Mouse (Mus musculus) embryonic facial prominence, embryonic 12.5 days (tissue): ENCODE measurements around the gene Plekhb2. TPM values are rescaled to one million over a fixed set of nuclear protein-coding genes. Genes with fewer than 3 reads are reported as not detected.

Experiments used
- ATAC-seq: fragments of 200-750 bp; cut with Nextera tagmentation; 2 replicates; pipeline ENCODE4 v1.8.0; 2017; ENCODE audit not compliant: insufficient number of reproducible peaks, insufficient read depth, low FRiP score, low TSS enrichment
- H3K27ac ChIP-seq: fragments of 300-500 bp; sonication (generic); 2 replicates; pipeline ENCODE4 v1.5.1; 2016; ENCODE audit warnings: mild to moderate bottlenecking
- H3K27me3 ChIP-seq: fragments of 300-500 bp; sonication (generic); 2 replicates; pipeline ENCODE4 v1.6.1; 2016; ENCODE audit warnings: mild to moderate bottlenecking, moderate library complexity
- H3K36me3 ChIP-seq: fragments of 300-500 bp; sonication (generic); 2 replicates; pipeline ENCODE4 v1.6.1; 2016; ENCODE audit warnings: mild to moderate bottlenecking
- H3K4me1 ChIP-seq: fragments of 300-500 bp; sonication (generic); 2 replicates; pipeline ENCODE4 v1.6.1; 2016
- H3K4me2 ChIP-seq: fragments of 300-500 bp; sonication (generic); replicated peaks from 2 replicates; pipeline ENCODE4 v1.6.1; 2016; ENCODE audit warnings: mild to moderate bottlenecking, moderate library complexity
- H3K4me3 ChIP-seq: fragments of 300-500 bp; sonication (generic); 2 replicates; pipeline ENCODE4 v1.5.1; 2016; ENCODE audit warnings: mild to moderate bottlenecking
- H3K9ac ChIP-seq: fragments of 300-500 bp; sonication (generic); 2 replicates; pipeline ENCODE4 v1.6.1; 2016; ENCODE audit warnings: mild to moderate bottlenecking, moderate library complexity
- H3K9me3 ChIP-seq: fragments of 300-500 bp; sonication (generic); 2 replicates; pipeline ENCODE4 v1.6.1; 2016; ENCODE audit warnings: mild to moderate bottlenecking, moderate library complexity
- WGBS: fragments of 180-500 bp; shearing (Covaris S2); methylation state at CpG from one replicate; pipeline ENCODE4 v1.1.7; 2016; 5-methylcytosine and 5-hydroxymethylcytosine counted together
- polyA plus RNA-seq: library from polyadenylated mRNA; unstranded; fragments of >200 nt; fragmentation: Nextera tagmentation; extraction: Ambion mirVana; gene quantifications from 2 replicates; pipeline ENCODE4 v1.2.1, GENCODE M21; 2016

The Plekhb2 gene
- polyA plus RNA-seq = 17.4 and 20.7 TPM in 2 replicates

DNA sequence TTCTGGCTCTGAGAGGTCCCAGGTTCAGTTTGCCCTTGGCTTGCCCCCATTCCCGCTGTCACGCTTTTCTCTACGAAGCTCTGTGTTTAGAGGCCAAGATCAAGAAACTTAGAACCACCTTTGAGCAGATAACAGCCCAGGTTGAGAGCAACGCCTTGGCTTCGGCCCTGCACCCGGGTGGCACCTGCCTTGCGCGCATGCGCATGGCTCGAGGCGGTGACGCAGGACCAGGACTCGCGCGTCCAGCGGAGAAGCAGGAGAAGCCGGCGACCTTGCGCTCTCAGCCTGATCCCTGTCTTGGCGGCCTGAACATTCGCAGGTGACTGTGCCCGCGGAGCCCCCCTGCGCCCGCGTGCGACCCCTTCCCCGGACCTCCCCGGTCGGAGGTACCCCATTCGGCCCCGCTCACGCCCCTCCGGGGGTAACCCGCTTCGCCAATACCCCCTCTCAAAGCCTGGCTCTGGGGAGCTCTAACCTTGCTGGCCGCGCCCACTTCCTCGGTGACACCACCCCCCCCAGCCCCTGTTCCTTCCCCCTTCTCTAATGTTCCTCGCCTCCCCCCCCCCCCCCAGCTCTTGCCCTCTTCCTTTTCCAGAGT, at the start of gene Plekhb2:
Plekhb2 (plus strand) TSS at position 232 of the 598 bp plus-strand sequence.
- peak within 1 kb of the TSS; percentile 63 for H3K4me3 ChIP-seq
- peaks cover 4% of the 10 kb centered on the region; the same call in 1 of the 2 replicates for H3K4me1 ChIP-seq
- H3K36me3 ChIP-seq = no peaks in the 10 kb centered on the region
- under 1% methylated on average over 39 of the region's 40 CpGs for WGBS
- no peaks in the 10 kb centered on the region for H3K27me3 ChIP-seq
- H3K27ac ChIP-seq = no peak within 1 kb of the TSS
- H3K9ac ChIP-seq = peak within 1 kb of the TSS; percentile 80
- peak; percentile 64; the same call in 1 of the 2 replicates for ATAC-seq
- no peaks in the 10 kb centered on the region for H3K9me3 ChIP-seq
- peak within 1 kb of the TSS; percentile 86 for H3K4me2 ChIP-seq

DNA sequence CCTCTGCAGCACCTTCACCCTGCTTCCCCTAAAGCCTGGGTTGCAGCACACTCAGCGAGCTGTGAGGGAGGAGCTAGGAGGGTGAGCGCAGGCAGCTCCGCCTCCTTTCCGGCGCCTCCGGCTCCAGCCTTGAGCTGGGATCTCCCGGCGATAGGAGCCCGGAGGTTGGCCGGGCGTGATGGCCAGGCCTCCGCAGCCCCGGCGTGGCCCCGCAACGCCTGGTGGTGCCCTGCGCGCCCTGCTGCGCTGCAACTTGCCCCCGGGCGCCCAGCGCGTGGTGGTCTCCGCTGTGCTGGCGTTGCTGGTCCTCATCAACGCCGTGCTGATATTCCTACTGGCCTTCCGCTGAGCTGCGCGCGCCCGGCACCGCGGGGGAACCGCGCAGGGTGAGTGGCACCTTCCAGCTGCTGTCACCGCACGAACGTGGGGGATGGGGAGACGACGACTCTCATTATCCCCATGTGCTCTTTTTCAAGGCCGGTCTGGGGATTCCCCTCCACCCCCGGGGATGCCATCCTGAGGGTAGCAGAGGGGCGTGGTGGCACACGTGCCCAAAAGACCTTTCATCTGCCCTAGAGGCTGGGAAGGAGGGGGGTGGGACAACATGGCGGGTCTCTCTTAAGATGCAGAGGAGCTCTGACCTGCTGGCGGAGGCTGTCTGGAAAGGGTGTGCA, 48.0 kb upstream of the Plekhb2 start:
- Histone ChIP-seq H3K36me3 (no peaks in the 10 kb centered on the region), H3K4me3 (peak overlapping the region; percentile 71), H3K4me1 (peaks cover 13% of the 10 kb centered on the region), H3K27ac (peak overlapping the region; percentile 50; the same call in 1 of the 2 replicates), H3K9ac (peak overlapping the region; percentile 74), H3K4me2 (peak overlapping the region; percentile 74), H3K27me3 (no peaks in the 10 kb centered on the region), H3K9me3 (no peaks in the 10 kb centered on the region)
- peak; percentile 82 for ATAC-seq
- under 1% methylated on average over 47 of the region's 47 CpGs for WGBS

DNA sequence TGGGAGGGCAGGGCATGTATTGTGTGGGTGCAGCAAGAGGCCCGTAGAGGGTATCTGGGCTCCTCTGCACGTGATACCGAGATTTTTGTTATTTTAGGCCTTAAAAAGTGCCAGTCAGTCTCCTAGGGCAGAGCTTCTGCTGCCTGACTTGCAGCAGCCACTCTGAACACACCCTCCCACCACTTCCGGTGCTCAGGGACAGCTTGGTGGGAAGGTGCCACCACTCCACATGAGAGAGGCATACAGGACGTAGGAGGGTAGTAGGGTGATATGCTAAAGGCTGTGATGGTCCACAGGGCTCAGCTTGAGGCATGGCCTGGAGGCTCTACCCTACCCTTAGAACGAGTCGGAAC, 47.5 kb upstream of the Plekhb2 start:
- Histone ChIP-seq H3K9ac (peak overlapping the region; percentile 74), H3K36me3 (no peaks in the 10 kb centered on the region), H3K4me2 (peak overlapping the region; percentile 74), H3K27me3 (no peaks in the 10 kb centered on the region), H3K9me3 (no peaks in the 10 kb centered on the region), H3K4me1 (peaks cover 16% of the 10 kb centered on the region), H3K4me3 (peak overlapping the region; percentile 71), H3K27ac (no peak overlapping the region)
- WGBS = 30% methylated on average over 7 of the region's 7 CpGs
- ATAC-seq = no peak

DNA sequence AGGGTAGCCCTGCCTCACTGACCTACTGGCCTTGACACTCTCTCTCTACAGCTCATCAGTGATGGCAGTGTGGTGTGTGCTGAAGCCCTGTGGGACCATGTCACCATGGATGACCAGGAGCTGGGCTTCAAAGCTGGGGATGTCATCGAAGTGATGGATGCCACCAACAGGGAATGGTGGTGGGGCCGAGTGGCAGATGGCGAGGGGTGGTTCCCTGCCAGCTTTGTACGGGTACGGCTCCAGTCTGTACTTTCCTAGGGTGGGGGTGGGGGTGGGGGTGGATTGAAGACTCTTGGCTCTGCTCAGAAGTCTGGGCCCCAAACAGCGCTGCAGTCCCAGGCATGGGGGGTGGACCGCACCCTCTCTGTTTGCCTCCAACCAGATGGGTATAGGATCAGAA, 44.9 kb upstream of the Plekhb2 start:
- no peak overlapping the region for H3K4me2 ChIP-seq
- H3K9ac ChIP-seq = no peak overlapping the region
- H3K27ac ChIP-seq = no peak overlapping the region
- WGBS = 92% methylated on average over 7 of the region's 7 CpGs
- H3K4me1 ChIP-seq = peaks cover 16% of the 10 kb centered on the region
- no peaks in the 10 kb centered on the region for H3K27me3 ChIP-seq
- no peaks in the 10 kb centered on the region for H3K9me3 ChIP-seq
- no peak for ATAC-seq
- no peak overlapping the region for H3K4me3 ChIP-seq
- H3K36me3 ChIP-seq = 0 out of 2 replicates have a peak, but pooled peaks cover 6% of the 10 kb centered on the region

DNA sequence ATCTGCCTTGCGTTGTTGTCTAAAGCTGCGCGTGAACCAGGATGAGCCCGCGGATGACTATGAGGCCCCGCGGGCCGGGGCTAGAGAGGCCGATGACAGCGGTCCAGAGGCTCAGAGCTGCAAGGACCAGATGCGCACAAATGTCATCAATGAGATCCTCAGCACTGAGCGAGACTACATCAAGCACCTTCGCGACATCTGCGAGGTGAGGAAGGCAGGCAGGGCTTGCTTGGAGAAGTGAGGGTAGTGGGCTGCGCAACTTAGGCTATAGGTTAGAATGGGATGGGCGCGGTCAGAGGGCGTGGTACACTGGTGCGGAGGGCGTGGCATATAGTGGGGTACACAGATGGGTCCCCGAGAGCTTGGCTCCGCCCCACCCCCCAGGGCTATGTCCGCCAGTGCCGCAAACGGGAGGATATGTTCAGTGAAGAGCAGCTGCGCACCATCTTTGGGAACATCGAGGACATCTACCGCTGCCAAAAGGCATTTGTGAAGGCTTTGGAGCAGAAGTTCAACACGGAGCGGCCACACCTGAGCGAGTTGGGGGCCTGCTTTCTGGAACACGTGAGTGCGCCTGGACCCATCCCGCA, 43.8 kb upstream of the Plekhb2 start:
- H3K9me3 ChIP-seq = no peaks in the 10 kb centered on the region
- 21% methylated on average over 35 of the region's 35 CpGs for WGBS
- H3K4me1 ChIP-seq = peaks cover 16% of the 10 kb centered on the region

DNA sequence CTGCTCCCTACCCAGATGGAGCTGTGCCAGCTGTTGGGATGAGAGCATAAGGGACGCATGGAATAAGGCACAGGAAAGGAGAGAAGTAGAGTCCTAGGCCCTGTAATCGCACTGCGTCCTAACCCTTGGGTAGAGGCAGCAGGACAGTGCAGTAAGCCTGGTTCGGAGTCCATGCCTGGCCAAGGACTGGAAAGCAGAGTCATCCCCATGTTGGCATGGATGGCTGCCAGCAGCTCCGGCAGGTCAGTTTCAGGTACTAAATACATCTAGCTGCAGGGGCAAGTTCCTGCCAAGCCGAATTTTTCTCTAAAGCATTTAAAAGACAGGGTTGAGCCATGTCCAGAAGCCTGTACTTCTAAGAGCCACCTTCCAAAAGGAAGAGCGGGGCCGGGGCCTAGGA, 41.3 kb upstream of the Plekhb2 start:
- WGBS = 91% methylated on average over 8 of the region's 8 CpGs
- peaks cover 40% of the 10 kb centered on the region for H3K36me3 ChIP-seq

More for the DNA sequence above, 43.8 kb upstream of the Plekhb2 start:
- ATAC-seq = no peak
- no peaks in the 10 kb centered on the region for H3K27me3 ChIP-seq
- H3K4me2 ChIP-seq = 0 out of 2 replicates have a peak overlapping the region, but pooled peaks have one; percentile 7
- H3K4me3 ChIP-seq = no peak overlapping the region
- no peak overlapping the region for H3K27ac ChIP-seq
- no peak overlapping the region for H3K9ac ChIP-seq
- peaks cover 16% of the 10 kb centered on the region for H3K36me3 ChIP-seq

DNA sequence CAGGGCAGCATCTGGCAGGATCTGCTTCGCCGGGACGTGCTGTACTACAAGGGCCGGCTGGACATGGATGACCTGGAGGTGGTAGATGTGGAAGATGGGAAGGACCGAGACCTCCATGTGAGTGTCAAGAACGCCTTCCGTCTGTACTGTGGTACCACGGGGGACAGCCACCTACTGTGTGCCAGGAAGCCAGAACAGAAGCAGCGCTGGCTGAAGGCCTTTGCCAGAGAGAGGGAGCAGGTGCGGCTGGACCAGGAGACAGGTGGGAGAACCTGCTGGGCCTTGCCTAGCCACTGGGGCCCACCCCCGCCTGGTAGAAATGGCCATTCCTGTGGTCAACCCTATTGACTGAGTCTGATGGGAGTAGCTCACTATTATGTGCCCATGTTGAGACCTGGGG, 39.5 kb upstream of the Plekhb2 start:
- H3K27ac ChIP-seq = no peak overlapping the region
- H3K36me3 ChIP-seq = peaks cover 59% of the 10 kb centered on the region
- H3K9ac ChIP-seq = no peak overlapping the region
- ATAC-seq = no peak
- WGBS = 95% methylated on average over 10 of the region's 11 CpGs
- H3K4me2 ChIP-seq = no peak overlapping the region
- peaks cover 8% of the 10 kb centered on the region; the same call in 1 of the 2 replicates for H3K4me1 ChIP-seq
- no peak overlapping the region for H3K4me3 ChIP-seq
- H3K27me3 ChIP-seq = no peaks in the 10 kb centered on the region
- no peaks in the 10 kb centered on the region for H3K9me3 ChIP-seq

More for the DNA sequence above, 41.3 kb upstream of the Plekhb2 start:
- Histone ChIP-seq H3K9me3 (no peaks in the 10 kb centered on the region), H3K4me2 (no peak overlapping the region), H3K4me3 (no peak overlapping the region), H3K27ac (no peak overlapping the region), H3K27me3 (no peaks in the 10 kb centered on the region), H3K4me1 (peaks cover 11% of the 10 kb centered on the region), H3K9ac (no peak overlapping the region)
- no peak for ATAC-seq

DNA sequence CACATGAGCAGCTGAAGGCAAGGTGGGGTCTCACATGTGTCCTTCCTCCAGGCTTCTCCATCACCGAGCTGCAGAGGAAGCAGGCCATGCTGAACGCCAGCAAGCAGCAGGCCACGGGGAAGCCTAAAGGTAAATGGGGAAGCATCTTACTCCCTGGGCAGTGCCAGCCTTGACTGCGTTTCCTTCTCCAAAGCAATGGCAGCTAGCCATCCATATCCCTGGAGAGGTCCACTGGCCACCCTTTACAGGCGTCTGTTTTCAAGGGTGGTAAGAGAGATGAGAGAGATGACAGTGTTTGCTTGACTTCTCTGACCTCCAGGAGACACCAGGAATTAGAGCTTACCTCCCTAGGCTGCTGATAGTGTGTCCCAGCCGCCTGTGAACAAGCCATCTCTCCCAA, 38.7 kb upstream of the Plekhb2 start:
- no peak overlapping the region for H3K4me2 ChIP-seq
- H3K4me1 ChIP-seq = peaks cover 7% of the 10 kb centered on the region; the same call in 1 of the 2 replicates
- 90% methylated on average over 6 of the region's 6 CpGs for WGBS
- peaks cover 66% of the 10 kb centered on the region for H3K36me3 ChIP-seq
- H3K27ac ChIP-seq = no peak overlapping the region
- no peak overlapping the region for H3K9ac ChIP-seq
- no peaks in the 10 kb centered on the region for H3K9me3 ChIP-seq
- no peaks in the 10 kb centered on the region for H3K27me3 ChIP-seq
- ATAC-seq = no peak
- H3K4me3 ChIP-seq = no peak overlapping the region

DNA sequence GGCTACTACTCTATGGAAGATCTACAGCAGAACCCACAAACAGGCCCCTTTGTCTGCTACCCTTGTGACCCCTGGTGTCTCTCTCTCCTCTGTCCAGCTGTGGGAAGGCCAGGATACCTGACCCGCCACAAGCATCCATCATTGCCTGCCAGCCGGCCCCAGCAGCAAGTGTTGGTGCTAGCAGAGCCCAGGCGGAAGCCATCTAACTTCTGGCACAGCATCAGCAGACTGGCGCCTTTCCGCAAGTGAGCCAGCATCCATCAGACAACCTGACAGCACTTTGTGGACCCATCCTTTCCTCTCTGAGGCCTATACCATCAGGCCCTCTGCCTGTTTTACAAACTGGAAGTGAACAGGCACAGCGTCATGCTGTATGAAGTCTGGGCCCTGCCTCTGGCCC, 38.2 kb upstream of the Plekhb2 start:
- H3K9me3 ChIP-seq = no peaks in the 10 kb centered on the region
- H3K9ac ChIP-seq = no peak overlapping the region
- no peak overlapping the region for H3K4me2 ChIP-seq
- 85% methylated on average over 6 of the region's 6 CpGs for WGBS
- H3K27me3 ChIP-seq = no peaks in the 10 kb centered on the region
- 0 out of 2 replicates have a peak, but pooled peaks cover 3% of the 10 kb centered on the region for H3K4me1 ChIP-seq
- peaks cover 72% of the 10 kb centered on the region for H3K36me3 ChIP-seq
- no peak overlapping the region for H3K27ac ChIP-seq
- ATAC-seq = no peak
- no peak overlapping the region for H3K4me3 ChIP-seq

DNA sequence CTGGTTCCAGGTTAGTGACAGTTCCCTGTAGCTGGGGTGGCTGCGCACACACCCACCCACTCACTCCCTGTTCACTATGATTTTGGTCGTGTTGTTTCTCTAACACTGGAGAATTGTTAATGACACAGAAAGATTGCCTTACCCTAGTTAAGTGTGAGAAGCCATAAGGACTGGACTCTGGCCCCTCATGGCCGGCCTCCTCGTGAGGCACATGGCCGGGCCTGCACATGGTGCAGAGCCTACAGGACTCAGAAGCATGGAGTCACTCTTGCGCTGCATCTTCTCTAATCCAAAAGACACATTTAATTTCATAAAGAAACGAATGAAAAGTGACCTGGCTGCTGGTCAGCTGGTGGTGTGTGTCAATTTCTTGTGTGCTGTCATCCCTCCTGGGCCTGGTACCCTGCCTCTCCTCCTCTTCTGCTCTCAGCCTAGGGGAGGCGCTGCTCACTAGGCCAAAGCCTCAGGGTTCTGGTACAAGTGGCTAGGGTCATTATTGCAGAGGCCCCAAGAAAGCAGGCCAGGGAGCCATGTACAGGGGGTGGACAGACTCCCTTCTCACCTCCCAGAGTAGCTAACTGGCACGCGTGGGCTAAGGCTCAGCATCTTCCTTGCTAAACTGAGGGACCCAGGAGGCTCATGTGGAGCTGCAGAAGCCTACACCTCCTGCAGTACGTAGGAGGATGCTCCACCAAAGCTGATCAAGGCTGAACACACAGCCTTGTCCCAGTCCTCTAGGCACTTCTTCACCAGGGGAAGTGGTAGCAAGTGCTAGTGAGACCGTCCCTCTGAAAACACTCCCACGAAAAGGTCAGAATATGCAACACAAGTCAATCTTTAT, 37.1 kb upstream of the Plekhb2 start:
- H3K4me3 ChIP-seq = no peak overlapping the region
- no peak for ATAC-seq
- H3K9me3 ChIP-seq = no peaks in the 10 kb centered on the region
- 92% methylated on average over 13 of the region's 13 CpGs for WGBS
- peaks cover 82% of the 10 kb centered on the region for H3K36me3 ChIP-seq
- H3K9ac ChIP-seq = no peak overlapping the region
- no peak overlapping the region for H3K4me2 ChIP-seq
- no peak overlapping the region for H3K27ac ChIP-seq
- no peaks in the 10 kb centered on the region for H3K4me1 ChIP-seq
- no peaks in the 10 kb centered on the region for H3K27me3 ChIP-seq

DNA sequence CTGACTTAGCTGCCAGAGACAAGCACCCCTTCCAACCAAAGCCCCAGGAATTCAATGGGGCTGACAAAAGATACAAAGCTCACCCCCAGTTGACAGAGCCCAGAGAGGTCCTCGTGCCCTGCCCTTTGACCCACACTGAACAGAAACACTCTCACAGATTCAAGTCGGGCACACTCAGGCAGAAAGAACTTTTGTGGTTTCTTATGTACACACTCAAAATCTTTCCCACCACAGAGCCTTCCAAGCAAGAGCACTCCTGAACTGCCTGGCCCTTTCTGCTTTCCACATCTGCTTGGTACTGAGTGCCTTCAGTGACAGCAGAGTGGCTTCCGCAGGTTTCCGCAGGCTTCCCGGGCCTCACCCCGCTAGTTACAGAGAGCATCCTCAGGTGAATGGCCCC, 33.9 kb upstream of the Plekhb2 start:
- H3K27me3 ChIP-seq = no peaks in the 10 kb centered on the region
- no peak overlapping the region for H3K4me3 ChIP-seq
- WGBS = 84% methylated on average over 6 of the region's 6 CpGs
- no peak overlapping the region for H3K4me2 ChIP-seq
- H3K27ac ChIP-seq = no peak overlapping the region
- no peaks in the 10 kb centered on the region for H3K4me1 ChIP-seq
- no peak overlapping the region for H3K9ac ChIP-seq
- H3K36me3 ChIP-seq = peaks cover 98% of the 10 kb centered on the region
- ATAC-seq = no peak
- no peaks in the 10 kb centered on the region for H3K9me3 ChIP-seq
